Mouse (Mus musculus) limb, embryonic 11.5 days (tissue): ENCODE data around the gene Vps11. TPM values are rescaled to one million over a fixed set of nuclear protein-coding genes. Genes with fewer than 3 reads are reported as not detected.
"Not testable (repeated sequence)": the region's sequence is repeated elsewhere in the genome, so short reads cannot be mapped to it uniquely, and the experiment has no call there.

Experiments used
- ATAC-seq: fragments of 200-750 bp; cut with Nextera tagmentation; 2 replicates; pipeline ENCODE4 v1.8.0; 2017; ENCODE audit warnings: low read depth; ENCODE audit not compliant: insufficient number of reproducible peaks, low FRiP score, low TSS enrichment
- DNase-seq: peaks from one replicate; pipeline ENCODE4 v3.0.0-alpha.2; 2015; ENCODE audit warnings: low spot score
- H3K27ac ChIP-seq: fragments of 300-500 bp; sonication (generic); replicated peaks from 2 replicates; pipeline ENCODE4 v1.5.1; 2014; ENCODE audit warnings: low read depth, mild to moderate bottlenecking, low read length
- H3K27me3 ChIP-seq: fragments of 300-500 bp; sonication (generic); 2 replicates; pipeline ENCODE4 v1.6.1; 2014; ENCODE audit warnings: mild to moderate bottlenecking, low read length, mixed read lengths; ENCODE audit not compliant: control insufficient read depth, insufficient read depth
- H3K36me3 ChIP-seq: fragments of 300-500 bp; sonication (generic); 2 replicates; pipeline ENCODE4 v1.6.1; 2014; ENCODE audit warnings: mild to moderate bottlenecking, low read length, moderate library complexity, mixed read lengths; ENCODE audit not compliant: control insufficient read depth, insufficient read depth
- H3K4me1 ChIP-seq: fragments of 300-500 bp; sonication (generic); 2 replicates; pipeline ENCODE4 v1.6.1; 2014; ENCODE audit warnings: low read length, mixed read lengths; ENCODE audit not compliant: control insufficient read depth, insufficient read depth
- H3K4me2 ChIP-seq: fragments of 300-500 bp; sonication (generic); 2 replicates; pipeline ENCODE4 v1.6.1; 2014; ENCODE audit warnings: low read depth, mild to moderate bottlenecking, moderate library complexity; ENCODE audit not compliant: severe bottlenecking
- H3K4me3 ChIP-seq: fragments of 300-500 bp; sonication (generic); 2 replicates; pipeline ENCODE4 v1.5.1; 2014; ENCODE audit warnings: low read depth, low read length
- H3K9ac ChIP-seq: fragments of 300-500 bp; sonication (generic); 2 replicates; pipeline ENCODE4 v1.6.1; 2014; ENCODE audit warnings: mild to moderate bottlenecking, low read length
- H3K9me3 ChIP-seq: fragments of 300-500 bp; sonication (generic); 2 replicates; pipeline ENCODE4 v1.6.1; 2016; ENCODE audit warnings: low read length; ENCODE audit not compliant: control insufficient read depth
- WGBS: fragments of 180-500 bp; shearing (Covaris S2); extraction: QIAGEN DNeasy Blood & Tissue Kit; methylation state at CpG from one replicate; pipeline ENCODE4 v1.1.7; 2014; 5-methylcytosine and 5-hydroxymethylcytosine counted together
- polyA plus RNA-seq: library from polyadenylated mRNA; unstranded; fragments of >200 nt; fragmentation: Nextera tagmentation; extraction: Ambion mirVana; gene quantifications from 2 replicates; pipeline ENCODE4 v1.2.1, GENCODE M21; 2014

Vps11 gene
- polyA plus RNA-seq, 1 experiment from 2014 or later: 26.4 TPM

- H3K27me3 ChIP-seq: no peaks in the 10 kb centered on the region
- peak overlapping the region; percentile 70 for H3K27ac ChIP-seq
- peak overlapping the region; percentile 61 for H3K4me2 ChIP-seq
- DNase-seq: peak; percentile 59
- WGBS: under 1% methylated on average over 22 of the region's 22 CpGs
- H3K9me3 ChIP-seq: no peaks in the 10 kb centered on the region
- peak; percentile 48; the same call in 1 of the 2 replicates for ATAC-seq
- peaks cover 14% of the 10 kb centered on the region; the same call in 1 of the 2 replicates for H3K36me3 ChIP-seq
- H3K4me1 ChIP-seq: peaks cover 8% of the 10 kb centered on the region
- peak overlapping the region; percentile 70 for H3K9ac ChIP-seq
- peak overlapping the region; percentile 58 for H3K4me3 ChIP-seq
Observed at GRCm38 (mm10) chr9:44327064-44327711, 34.3 kb downstream of the Vps11 start.

GRCm38 (mm10) chr9:44326371-44327063 is 35.0 kb downstream of the Vps11 start:
- peaks cover 8% of the 10 kb centered on the region for H3K4me1 ChIP-seq
- H3K4me2 ChIP-seq: peak overlapping the region; percentile 61
- no peaks in the 10 kb centered on the region for H3K27me3 ChIP-seq
- ATAC-seq: peak; percentile 89
- WGBS: under 1% methylated on average over 38 of the region's 38 CpGs
- H3K4me3 ChIP-seq: peak overlapping the region; percentile 58
- DNase-seq: peak; percentile 86
- H3K9me3 ChIP-seq: no peaks in the 10 kb centered on the region
- H3K9ac ChIP-seq: peak overlapping the region; percentile 70
- peak overlapping the region; percentile 70 for H3K27ac ChIP-seq
- H3K36me3 ChIP-seq: peaks cover 9% of the 10 kb centered on the region; the same call in 1 of the 2 replicates

- no peak for DNase-seq
- no peak for ATAC-seq
- WGBS: 7% methylated on average over 12 of the region's 12 CpGs
Observed at GRCm38 (mm10) chr9:44325768-44326370, 35.6 kb downstream of the Vps11 start, which contains the start of gene Dpagt1. Gene Dpagt1, plus strand, starts transcription at chr9:44326019.

GRCm38 (mm10) chr9:44325032-44325767 is 36.3 kb downstream of the Vps11 start:
- WGBS: 76% methylated on average over 7 of the region's 8 CpGs
- H3K4me1 ChIP-seq, H3K9me3 ChIP-seq, ATAC-seq, H3K27ac ChIP-seq, H3K4me3 ChIP-seq, DNase-seq, H3K27me3 ChIP-seq, H3K9ac ChIP-seq, H3K36me3 ChIP-seq: not testable (repeated sequence)
- peak overlapping the region; percentile 61 for H3K4me2 ChIP-seq

More at GRCm38 (mm10) chr9:44325768-44326370, 35.6 kb downstream of the Vps11 start, which contains the start of gene Dpagt1:
- Histone ChIP-seq H3K9me3 (no peaks in the 10 kb centered on the region), H3K4me1 (peaks cover 8% of the 10 kb centered on the region), H3K36me3 (peaks cover 4% of the 10 kb centered on the region; the same call in 1 of the 2 replicates), H3K4me2 (peak within 1 kb of the TSS; percentile 61), H3K4me3 (peak within 1 kb of the TSS; percentile 58), H3K27me3 (no peaks in the 10 kb centered on the region), H3K9ac (peak within 1 kb of the TSS; percentile 70), H3K27ac (peak within 1 kb of the TSS; percentile 70)

GRCm38 (mm10) chr9:44324147-44324546 is 37.3 kb downstream of the Vps11 start:
- WGBS: 76% methylated on average over 6 of the region's 6 CpGs

GRCm38 (mm10) chr9:44323656-44324055 is 37.8 kb downstream of the Vps11 start:
- 84% methylated on average over 4 of the region's 4 CpGs for WGBS
- H3K27ac ChIP-seq, H3K36me3 ChIP-seq, H3K9me3 ChIP-seq, H3K4me3 ChIP-seq, DNase-seq, H3K4me2 ChIP-seq, H3K9ac ChIP-seq, H3K27me3 ChIP-seq, ATAC-seq: not testable (repeated sequence)
- H3K4me1 ChIP-seq: peaks cover 16% of the 10 kb centered on the region

More at GRCm38 (mm10) chr9:44324147-44324546, 37.3 kb downstream of the Vps11 start:
- H3K9ac ChIP-seq: no peak overlapping the region
- H3K4me3 ChIP-seq: no peak overlapping the region
- no peaks in the 10 kb centered on the region for H3K27me3 ChIP-seq
- H3K4me2 ChIP-seq: no peak overlapping the region
- peaks cover 11% of the 10 kb centered on the region for H3K4me1 ChIP-seq
- no peaks in the 10 kb centered on the region for H3K9me3 ChIP-seq
- DNase-seq: no peak
- no peak overlapping the region for H3K27ac ChIP-seq
- no peak for ATAC-seq
- H3K36me3 ChIP-seq: no peaks in the 10 kb centered on the region; the same call in 1 of the 2 replicates

GRCm38 (mm10) chr9:44320799-44321133 is 40.7 kb downstream of the Vps11 start:
- peaks cover 8% of the 10 kb centered on the region for H3K4me1 ChIP-seq
- DNase-seq: no peak
- H3K9ac ChIP-seq: peak overlapping the region; percentile 74; the same call in 1 of the 2 replicates
- peak overlapping the region; percentile 79 for H3K4me2 ChIP-seq
- peak overlapping the region; percentile 89; the same call in 1 of the 2 replicates for H3K4me3 ChIP-seq
- no peaks in the 10 kb centered on the region for H3K27me3 ChIP-seq
- H3K9me3 ChIP-seq: no peaks in the 10 kb centered on the region
- 28% methylated on average over 6 of the region's 6 CpGs for WGBS
- H3K27ac ChIP-seq: no peak overlapping the region
- no peak for ATAC-seq
- H3K36me3 ChIP-seq: no peaks in the 10 kb centered on the region; the same call in 1 of the 2 replicates
